In the genomic region with DNA sequence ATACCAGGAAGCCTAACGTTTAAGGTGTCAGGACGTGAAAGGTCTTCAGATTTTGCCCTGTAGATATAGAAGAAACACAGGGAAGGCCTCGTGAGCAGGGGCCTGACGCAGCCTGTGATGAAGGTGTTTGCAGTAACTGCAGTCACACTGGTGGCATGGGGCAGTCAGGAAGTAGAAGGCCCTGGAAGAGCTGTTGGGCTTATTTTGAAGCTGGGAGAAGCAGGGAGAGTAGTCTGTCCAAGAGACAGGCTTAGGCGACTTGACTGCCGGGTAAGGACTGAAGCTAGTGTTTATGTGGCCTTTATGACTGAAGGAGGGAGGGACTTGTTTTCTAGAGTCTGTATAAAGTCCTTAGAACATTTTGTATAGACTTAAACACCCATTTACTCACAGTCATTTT, we compare ENCODE assay signal across 20 mouse cellular contexts. TPM values are rescaled to one million over a fixed set of nuclear protein-coding genes. Genes with fewer than 3 reads are reported as not detected.
DNase-seq lines count a peak whose midpoint lies in the region; ATAC-seq and TF ChIP-seq lines count a peak whose summit lies in the region.
"Had no signal": no experiment of that assay in that cellular context is flagged by ENCODE, and none has a peak within 500 bp of the region (broad histone marks: within the 10 kb centered on the region; RNA-seq: fewer than 3 reads in every experiment).

No protein-coding gene starts in this region.

- peak overlapping the region; percentile 7; the same call in 1 of the 2 replicates for H3K9ac ChIP-seq in forebrain, embryonic 11.5 days (ENCODE audit: low read length)
- no peak overlapping the region for H3K9ac ChIP-seq in forebrain, embryonic 12.5 days
- no peak overlapping the region for H3K9ac ChIP-seq in heart, postnatal 0 days (replicated peaks; ENCODE audit: low read depth, low read length)
- H3K9ac ChIP-seq: forebrain, embryonic 13.5 days; liver, embryonic 14.5 days; lung, embryonic 15.5 days had no signal

- no peaks in the 10 kb centered on the region for H3K27me3 ChIP-seq in forebrain, embryonic 11.5 days (ENCODE audit: control insufficient read depth, insufficient read depth, low read length)
- H3K27me3 ChIP-seq in forebrain, embryonic 12.5 days = no peaks in the 10 kb centered on the region
- H3K27me3 ChIP-seq in heart, postnatal 0 days (ENCODE audit: control insufficient read depth, insufficient read depth, low read length) = no peaks in the 10 kb centered on the region
- no peaks in the 10 kb centered on the region for H3K27me3 ChIP-seq in testis, adult 2 months (ENCODE audit: control insufficient read depth, insufficient read depth, low read length)
- H3K27me3 ChIP-seq: CH12.LX; forebrain, embryonic 13.5 days had no signal

- peaks cover 24% of the 10 kb centered on the region for H3K4me1 ChIP-seq in forebrain, embryonic 11.5 days (replicated peaks; ENCODE audit: control insufficient read depth, insufficient read depth, low read length)
- H3K4me1 ChIP-seq in forebrain, embryonic 12.5 days = peaks cover 57% of the 10 kb centered on the region
- H3K4me1 ChIP-seq in heart, postnatal 0 days (ENCODE audit: control insufficient read depth, insufficient read depth) = peaks cover 13% of the 10 kb centered on the region
- H3K4me1 ChIP-seq in testis, adult 2 months (ENCODE audit: control insufficient read depth, insufficient read depth, low read length) = no peaks in the 10 kb centered on the region; the same call in 1 of the 2 replicates

- no peak for TF ChIP-seq CTCF in heart, postnatal 0 days (IDR thresholded peaks at IDR 0.05; ENCODE audit: low read depth)
- no peak for TF ChIP-seq CTCF in layer of hippocampus, adult 2 months (conservative IDR thresholded peaks at IDR 0.05)
- no peak for TF ChIP-seq CTCF in testis, adult 2 months (IDR thresholded peaks at IDR 0.05; ENCODE audit: control insufficient read depth, insufficient read depth, insufficient replicate concordance, low read depth, low read length)

- H3K4me2 ChIP-seq in forebrain, embryonic 11.5 days (ENCODE audit: low read depth, low read length, severe bottlenecking) = no peak overlapping the region
- H3K4me2 ChIP-seq in forebrain, embryonic 12.5 days = no peak overlapping the region
- no peak overlapping the region for H3K4me2 ChIP-seq in heart, postnatal 0 days (ENCODE audit: low read depth, low read length)
- H3K4me2 ChIP-seq: lung, embryonic 15.5 days had no signal

- no peak for TF ChIP-seq EP300 in heart, postnatal 0 days (IDR thresholded peaks at IDR 0.05; ENCODE audit: low read depth)

- TF ChIP-seq POLR2A in testis, adult 2 months (IDR thresholded peaks at IDR 0.05; ENCODE audit: control insufficient read depth, low read depth, low read length) = no peak

- no peak for DNase-seq in forebrain, embryonic 11.5 days (ENCODE audit: low spot score)
- DNase-seq in heart, postnatal 0 days (ENCODE audit: low spot score) = no peak
- DNase-seq in heart, adult 18-20 months = no peak
- DNase-seq in layer of hippocampus, adult 2 months (ENCODE audit: low spot score in 2 of 2) = no peak
- no peak for DNase-seq in layer of hippocampus, postnatal 36 days
- no peak for DNase-seq in testis, postnatal 10 days (ENCODE audit: low spot score)
- DNase-seq: cerebellum, adult 18-20 months; cerebellum, postnatal 36 days; gastrocnemius, postnatal 25 days; kidney, adult 2 months; kidney, postnatal 4 days; lung, postnatal 4 days; right cerebral cortex, adult 18-20 months; thymus, postnatal 36 days had no signal

- 22% methylated on average over 6 of the region's 6 CpGs for WGBS in forebrain, embryonic 11.5 days
- 12% methylated on average over 6 of the region's 6 CpGs for WGBS in forebrain, embryonic 12.5 days
- 54% methylated on average over 6 of the region's 6 CpGs for WGBS in heart, postnatal 0 days

- no peaks in the 10 kb centered on the region for H3K36me3 ChIP-seq in forebrain, embryonic 11.5 days (ENCODE audit: control insufficient read depth, insufficient read depth, low read length)
- H3K36me3 ChIP-seq in forebrain, embryonic 12.5 days (replicated peaks) = peaks cover 10% of the 10 kb centered on the region; the same call in 1 of the 2 replicates
- H3K36me3 ChIP-seq in heart, postnatal 0 days (replicated peaks; ENCODE audit: control insufficient read depth, insufficient read depth, low read length) = peaks cover 14% of the 10 kb centered on the region; the same call in 1 of the 2 replicates
- H3K36me3 ChIP-seq in testis, adult 2 months (ENCODE audit: control insufficient read depth, insufficient read depth, low read length) = no peaks in the 10 kb centered on the region

- H3K27ac ChIP-seq in forebrain, embryonic 11.5 days (ENCODE audit: low read depth, low read length) = no peak overlapping the region
- no peak overlapping the region for H3K27ac ChIP-seq in forebrain, embryonic 12.5 days
- H3K27ac ChIP-seq in heart, postnatal 0 days (ENCODE audit: low read depth) = peak overlapping the region; percentile 35; the same call in 1 of the 2 replicates
- peak overlapping the region; percentile 72 for H3K27ac ChIP-seq in layer of hippocampus, adult 2 months
- H3K27ac ChIP-seq in testis, adult 2 months (ENCODE audit: control insufficient read depth, insufficient read depth, low read depth, low read length) = peak overlapping the region; percentile 61
- H3K27ac ChIP-seq: forebrain, embryonic 13.5 days; liver, embryonic 14.5 days; lung, embryonic 15.5 days had no signal

- H3K9me3 ChIP-seq in forebrain, embryonic 11.5 days (ENCODE audit: control insufficient read depth, low read length) = no peaks in the 10 kb centered on the region
- H3K9me3 ChIP-seq in forebrain, embryonic 12.5 days = no peaks in the 10 kb centered on the region
- H3K9me3 ChIP-seq in heart, postnatal 0 days (replicated peaks; ENCODE audit: control insufficient read depth, low read length) = no peaks in the 10 kb centered on the region
- H3K9me3 ChIP-seq: forebrain, embryonic 13.5 days; lung, embryonic 15.5 days had no signal

- ATAC-seq in forebrain, embryonic 11.5 days (replicated peaks; ENCODE audit: low FRiP score) = no peak
- ATAC-seq in forebrain, embryonic 12.5 days (ENCODE audit: low FRiP score) = no peak
- no peak for ATAC-seq in heart, postnatal 0 days (ENCODE audit: insufficient read depth, low read depth)

- no peak overlapping the region for H3K4me3 ChIP-seq in forebrain, embryonic 11.5 days (ENCODE audit: low read depth, low read length)
- no peak overlapping the region for H3K4me3 ChIP-seq in forebrain, embryonic 12.5 days (replicated peaks)
- H3K4me3 ChIP-seq in heart, postnatal 0 days (ENCODE audit: low read depth, low read length) = no peak overlapping the region
- no peak overlapping the region for H3K4me3 ChIP-seq in layer of hippocampus, adult 2 months
- H3K4me3 ChIP-seq in testis, adult 2 months (ENCODE audit: control insufficient read depth, low read depth, low read length) = no peak overlapping the region
- H3K4me3 ChIP-seq: forebrain, embryonic 13.5 days; lung, embryonic 15.5 days had no signal

RNA-seq across cellular contexts. Expression of gene Fat1, which starts 57.4 kb away (rescaled TPM):
- 35.2 and 35.5 TPM in 2 replicates for polyA plus RNA-seq in forebrain, embryonic 11.5 days (2014; fragmentation: Nextera tagmentation; extraction: Ambion mirVana)
- 22.2 and 22.7 TPM in 2 replicates for polyA plus RNA-seq in forebrain, embryonic 12.5 days (2016; fragmentation: Nextera tagmentation; extraction: Ambion mirVana)
- 42.8 and 51.3 TPM in 2 replicates for total RNA-seq in heart, postnatal 0 days (2014; rRNA removed; ENCODE audit: low replicate concordance)
- polyA plus RNA-seq in heart, postnatal 0 days (2015; fragmentation: Nextera tagmentation; extraction: Ambion mirVana) = 4.0 and 5.1 TPM in 2 replicates
- 10 to 100 TPM; 13.8 to 14.1 TPM for total RNA-seq in heart, adult 18-20 months (2021)
- 10 to 100 TPM; 22.2 to 24.7 TPM for total RNA-seq in layer of hippocampus, adult 2 months (2021)
- 10 to 100 TPM; 21.6 to 27.6 TPM for total RNA-seq in layer of hippocampus, postnatal 36 days (2021)
- polyA plus RNA-seq in testis, adult 2 months (2012; rRNA removed) = 9.1 and 10.4 TPM in 2 replicates

Comparison
In these comparisons a context has a peak if more than half of its experiments do, and no peak if none do; other contexts are left out.
1. H3K27ac ChIP-seq: peak in heart, postnatal 0 days (single experiment), layer of hippocampus, adult 2 months (single experiment) and testis, adult 2 months (single experiment); none in forebrain, embryonic 11.5 days (single experiment) and forebrain, embryonic 12.5 days (single experiment).